Mouse (Mus musculus): ENCODE data around the gene Plekhg2. TPM values are rescaled to one million over a fixed set of nuclear protein-coding genes. Genes with fewer than 3 reads are reported as not detected.

Plekhg2 gene
- polyA plus RNA-seq, 1 experiment from 2014 or later, result 70.7 TPM

Other genes starting within 250 kb of the Plekhg2 start
- gene 9530053A07Rik, start 243.1 kb downstream of the Plekhg2 start, polyA plus RNA-seq (2014; fragmentation: Nextera tagmentation; extraction: Ambion mirVana), result 0.07 TPM in 1 of 2 replicates, not detected in the other
- gene Fbl, start 202.9 kb downstream of the Plekhg2 start, polyA plus RNA-seq (2014; fragmentation: Nextera tagmentation; extraction: Ambion mirVana), result 41.8 and 48.2 TPM in 2 replicates
- gene Dyrk1b, start 193.1 kb downstream of the Plekhg2 start, polyA plus RNA-seq (2014; fragmentation: Nextera tagmentation; extraction: Ambion mirVana), result 13.4 and 15.3 TPM in 2 replicates
- gene Eid2, start 104.7 kb downstream of the Plekhg2 start, polyA plus RNA-seq (2014; fragmentation: Nextera tagmentation; extraction: Ambion mirVana), result 4.1 and 4.4 TPM in 2 replicates
- 9.9 and 11.4 TPM in 2 replicates for gene Eid2b, start 94.9 kb downstream of the Plekhg2 start, polyA plus RNA-seq (2014; fragmentation: Nextera tagmentation; extraction: Ambion mirVana)
- 0.27 TPM in 1 of 2 replicates, not detected in the other for gene Selenov, start 81.4 kb downstream of the Plekhg2 start, polyA plus RNA-seq (2014; fragmentation: Nextera tagmentation; extraction: Ambion mirVana)
- 3.8 and 4.7 TPM in 2 replicates for gene Dll3, start 70.4 kb downstream of the Plekhg2 start, polyA plus RNA-seq (2014; fragmentation: Nextera tagmentation; extraction: Ambion mirVana)
- gene Timm50, start 60.5 kb downstream of the Plekhg2 start, polyA plus RNA-seq (2014; fragmentation: Nextera tagmentation; extraction: Ambion mirVana), result 139 and 140 TPM in 2 replicates
- gene Supt5, start 33.9 kb downstream of the Plekhg2 start, polyA plus RNA-seq (2014; fragmentation: Nextera tagmentation; extraction: Ambion mirVana), result 71.7 and 73.7 TPM in 2 replicates
- 1,258 and 1,269 TPM in 2 replicates for gene Rps16, start 21.9 kb downstream of the Plekhg2 start, polyA plus RNA-seq (2014; fragmentation: Nextera tagmentation; extraction: Ambion mirVana)
- gene Zfp36, start 7.7 kb upstream of the Plekhg2 start, polyA plus RNA-seq (2014; fragmentation: Nextera tagmentation; extraction: Ambion mirVana), result 15.5 and 17.6 TPM in 2 replicates
- gene Med29, start 20.1 kb upstream of the Plekhg2 start, polyA plus RNA-seq (2014; fragmentation: Nextera tagmentation; extraction: Ambion mirVana), result 47.1 and 51.1 TPM in 2 replicates
- 67.3 and 73.2 TPM in 2 replicates for gene Paf1, start 20.4 kb upstream of the Plekhg2 start, polyA plus RNA-seq (2014; fragmentation: Nextera tagmentation; extraction: Ambion mirVana)
- gene Gmfg, start 64.8 kb upstream of the Plekhg2 start, polyA plus RNA-seq (2014; fragmentation: Nextera tagmentation; extraction: Ambion mirVana), result 17.0 and 17.2 TPM in 2 replicates
- gene Lrfn1, start 79.4 kb upstream of the Plekhg2 start, polyA plus RNA-seq (2014; fragmentation: Nextera tagmentation; extraction: Ambion mirVana), result 4.2 and 5.3 TPM in 2 replicates
- not detected in 2 replicates for gene Ifnl2, start 137.9 kb upstream of the Plekhg2 start, polyA plus RNA-seq (2014; fragmentation: Nextera tagmentation; extraction: Ambion mirVana)
- gene Ifnl3, start 150.2 kb upstream of the Plekhg2 start, polyA plus RNA-seq (2014; fragmentation: Nextera tagmentation; extraction: Ambion mirVana), result not detected in 2 replicates
- gene Sycn, start 168.3 kb upstream of the Plekhg2 start, polyA plus RNA-seq (2014; fragmentation: Nextera tagmentation; extraction: Ambion mirVana), result 0.49 and 1.0 TPM in 2 replicates
- not detected in 2 replicates for gene Nccrp1, start 174.7 kb upstream of the Plekhg2 start, polyA plus RNA-seq (2014; fragmentation: Nextera tagmentation; extraction: Ambion mirVana)
- 23.7 and 25.8 TPM in 2 replicates for gene Samd4b, start 225.5 kb upstream of the Plekhg2 start, polyA plus RNA-seq (2014; fragmentation: Nextera tagmentation; extraction: Ambion mirVana)
- 41.1 and 47.8 TPM in 2 replicates for gene Pak4, start 225.6 kb upstream of the Plekhg2 start, polyA plus RNA-seq (2014; fragmentation: Nextera tagmentation; extraction: Ambion mirVana)